Mouse (Mus musculus): ENCODE measurements around the gene Lpar1. TPM values are rescaled to one million over a fixed set of nuclear protein-coding genes. Genes with fewer than 3 reads are reported as not detected.
A peak's percentile ranks its signal among the peaks of the same experiment; 100 is the strongest.

Lpar1 gene
- polyA plus RNA-seq, 1 experiment from 2014 or later, result 46.4 TPM

DNA sequence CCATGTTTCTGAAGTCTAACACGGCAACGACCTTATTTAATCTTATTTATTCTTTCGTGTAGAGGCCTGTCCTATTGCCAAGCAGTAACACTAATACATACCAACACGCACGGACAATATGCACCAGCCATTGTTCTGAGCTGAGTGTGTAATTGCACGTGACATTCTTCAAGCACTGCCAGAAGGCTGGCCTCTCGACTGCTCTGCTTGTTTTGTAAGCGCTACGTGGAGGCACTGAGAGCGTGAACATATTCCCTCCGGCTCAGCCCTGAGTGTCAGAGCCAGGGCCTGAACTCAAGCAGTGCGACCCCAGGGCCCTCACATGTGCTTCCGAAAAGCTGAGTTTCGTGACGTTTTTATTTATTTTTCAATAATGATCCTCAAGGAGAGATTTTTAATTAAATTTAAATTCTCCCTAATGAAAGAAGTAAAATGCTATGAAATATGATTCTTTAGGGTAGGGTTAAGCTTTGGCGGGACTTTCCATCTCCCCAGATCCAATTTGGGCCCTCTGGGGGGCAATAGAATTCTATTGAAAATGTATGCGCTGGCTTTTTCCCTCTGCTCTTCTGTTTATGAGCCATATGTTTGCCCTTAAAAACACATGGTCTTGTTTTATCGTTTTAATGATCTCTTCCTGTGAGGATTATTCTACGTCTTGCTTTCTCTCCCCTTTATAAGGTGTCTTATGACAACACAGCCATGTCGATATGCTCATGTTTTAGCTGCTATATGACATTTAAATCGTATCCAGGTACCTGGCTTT lies 52.5 kb downstream of the Lpar1 start:
- Histone ChIP-seq H3K4me3 (no peak overlapping the region), H3K27me3 (no peaks in the 10 kb centered on the region), H3K9me3 (no peaks in the 10 kb centered on the region), H3K27ac (replicated peaks) (no peak overlapping the region), H3K4me1 (peaks cover 15% of the 10 kb centered on the region; the same call in 1 of the 2 replicates), H3K9ac (replicated peaks) (no peak overlapping the region), H3K4me2 (replicated peaks) (no peak overlapping the region), H3K36me3 (no peaks in the 10 kb centered on the region)
- 67% methylated on average over 21 of the region's 21 CpGs for WGBS
- peak; percentile 80 for ATAC-seq (ENCODE audit: low FRiP score, low read depth)

GRCm38 (mm10) chr4:58499831-58500230 lies 53.9 kb downstream of the Lpar1 start:
- H3K27ac ChIP-seq (replicated peaks), result no peak overlapping the region
- 80% methylated on average over 3 of the region's 3 CpGs for WGBS
- H3K9me3 ChIP-seq, result no peaks in the 10 kb centered on the region
- H3K4me3 ChIP-seq, result no peak overlapping the region
- no peaks in the 10 kb centered on the region for H3K27me3 ChIP-seq
- H3K4me1 ChIP-seq, result peaks cover 15% of the 10 kb centered on the region; the same call in 1 of the 2 replicates
- no peak for ATAC-seq (ENCODE audit: low FRiP score, low read depth)
- no peak overlapping the region for H3K4me2 ChIP-seq (replicated peaks)
- H3K9ac ChIP-seq (replicated peaks), result no peak overlapping the region
- H3K36me3 ChIP-seq, result no peaks in the 10 kb centered on the region

DNA sequence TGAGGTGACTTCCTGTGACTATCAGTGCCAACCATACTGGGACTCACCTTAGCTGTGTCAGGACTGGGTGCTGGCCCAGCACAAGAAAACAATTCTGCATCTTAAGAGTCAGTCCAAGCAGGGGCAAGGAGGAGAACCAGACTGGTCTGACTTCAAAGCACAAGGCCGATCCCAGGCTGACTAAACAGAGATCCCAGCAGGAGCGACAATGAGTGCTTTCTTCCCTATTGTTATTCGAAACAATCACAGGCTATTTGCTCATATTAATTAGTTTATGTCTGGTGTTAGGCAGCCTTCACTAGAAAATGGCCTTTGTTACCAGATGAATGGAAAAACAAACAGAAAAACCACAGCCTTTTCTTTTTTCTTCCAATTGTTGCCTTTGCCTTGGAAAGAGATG lies 54.5 kb downstream of the Lpar1 start:
- Histone ChIP-seq H3K9me3 (no peaks in the 10 kb centered on the region), H3K4me2 (replicated peaks) (no peak overlapping the region), H3K4me3 (no peak overlapping the region), H3K27ac (replicated peaks) (no peak overlapping the region), H3K9ac (replicated peaks) (no peak overlapping the region), H3K27me3 (no peaks in the 10 kb centered on the region), H3K36me3 (no peaks in the 10 kb centered on the region), H3K4me1 (peaks cover 15% of the 10 kb centered on the region; the same call in 1 of the 2 replicates)
- no peak for ATAC-seq (ENCODE audit: low FRiP score, low read depth)
- WGBS, result 38% methylated on average over 3 of the region's 3 CpGs

GRCm38 (mm10) chr4:58498734-58499133 lies 55.0 kb downstream of the Lpar1 start:
- Histone ChIP-seq H3K9me3 (no peaks in the 10 kb centered on the region), H3K36me3 (no peaks in the 10 kb centered on the region), H3K4me1 (peaks cover 15% of the 10 kb centered on the region; the same call in 1 of the 2 replicates), H3K27me3 (no peaks in the 10 kb centered on the region), H3K4me3 (no peak overlapping the region), H3K4me2 (replicated peaks) (no peak overlapping the region), H3K27ac (replicated peaks) (no peak overlapping the region), H3K9ac (replicated peaks) (no peak overlapping the region)
- 70% methylated on average over 6 of the region's 6 CpGs for WGBS
- ATAC-seq (ENCODE audit: low FRiP score, low read depth), result no peak

DNA sequence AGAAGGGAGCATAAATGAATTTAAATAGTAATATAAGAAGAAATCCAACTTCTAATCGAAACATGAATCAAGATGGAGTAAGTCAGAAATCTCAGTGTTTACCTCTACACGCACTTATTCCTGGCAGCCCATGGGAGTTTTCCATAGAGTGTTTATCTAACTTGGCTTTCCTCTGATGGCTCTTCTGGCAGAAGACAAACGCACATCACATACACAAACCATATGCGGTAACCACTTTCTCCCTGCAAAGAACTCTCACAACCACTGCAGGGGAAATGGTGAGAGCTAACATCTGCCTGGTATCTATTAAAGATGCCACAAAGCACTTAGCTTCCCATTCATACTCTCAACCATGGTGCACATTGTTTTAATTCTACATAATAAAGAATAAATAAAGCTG lies 56.4 kb downstream of the Lpar1 start:
- Histone ChIP-seq H3K27ac (replicated peaks) (no peak overlapping the region), H3K9ac (replicated peaks) (no peak overlapping the region), H3K4me1 (peaks cover 15% of the 10 kb centered on the region; the same call in 1 of the 2 replicates), H3K4me2 (replicated peaks) (no peak overlapping the region), H3K36me3 (no peaks in the 10 kb centered on the region), H3K9me3 (no peaks in the 10 kb centered on the region), H3K4me3 (no peak overlapping the region), H3K27me3 (no peaks in the 10 kb centered on the region)
- WGBS, result 84% methylated on average over 4 of the region's 4 CpGs
- ATAC-seq (ENCODE audit: low FRiP score, low read depth), result no peak

DNA sequence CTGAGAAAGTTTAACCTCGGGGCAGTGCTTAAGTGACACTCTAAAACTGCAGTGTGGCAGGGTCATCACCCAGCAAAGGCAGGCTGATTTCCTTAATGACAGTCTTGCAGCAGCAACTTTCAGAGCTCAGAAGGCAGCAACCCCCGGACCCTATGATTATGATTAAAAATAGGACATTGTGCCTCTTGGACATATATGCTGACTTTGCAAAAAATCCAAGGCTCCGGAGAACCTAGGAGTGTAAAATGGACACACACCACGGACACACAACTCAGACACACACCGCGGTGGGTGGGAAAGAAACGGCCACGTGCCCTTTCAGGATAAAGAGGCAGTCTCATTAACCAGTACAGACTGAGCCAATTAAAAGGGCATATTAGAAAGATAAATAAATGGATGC lies 57.0 kb downstream of the Lpar1 start:
- WGBS, result 87% methylated on average over 8 of the region's 8 CpGs

GRCm38 (mm10) chr4:58491742-58492141 lies 62.0 kb downstream of the Lpar1 start:
- Histone ChIP-seq H3K4me3 (no peak overlapping the region), H3K9ac (replicated peaks) (no peak overlapping the region), H3K27ac (replicated peaks) (no peak overlapping the region), H3K27me3 (no peaks in the 10 kb centered on the region), H3K36me3 (no peaks in the 10 kb centered on the region), H3K4me1 (no peaks in the 10 kb centered on the region), H3K4me2 (replicated peaks) (no peak overlapping the region), H3K9me3 (no peaks in the 10 kb centered on the region)
- no peak for ATAC-seq (ENCODE audit: low FRiP score, low read depth)
- 89% methylated on average over 3 of the region's 3 CpGs for WGBS

More for the DNA sequence above, 57.0 kb downstream of the Lpar1 start:
- Histone ChIP-seq H3K4me1 (peaks cover 15% of the 10 kb centered on the region; the same call in 1 of the 2 replicates), H3K9ac (replicated peaks) (no peak overlapping the region), H3K27ac (replicated peaks) (no peak overlapping the region), H3K27me3 (no peaks in the 10 kb centered on the region), H3K9me3 (no peaks in the 10 kb centered on the region), H3K4me3 (no peak overlapping the region), H3K36me3 (no peaks in the 10 kb centered on the region), H3K4me2 (replicated peaks) (no peak overlapping the region)
- no peak for ATAC-seq (ENCODE audit: low FRiP score, low read depth)

- 82% methylated on average over 4 of the region's 4 CpGs for WGBS
- Histone ChIP-seq H3K4me3 (no peak overlapping the region), H3K4me2 (replicated peaks) (no peak overlapping the region), H3K9me3 (no peaks in the 10 kb centered on the region), H3K36me3 (no peaks in the 10 kb centered on the region), H3K4me1 (no peaks in the 10 kb centered on the region), H3K27me3 (no peaks in the 10 kb centered on the region), H3K9ac (replicated peaks) (no peak overlapping the region), H3K27ac (replicated peaks) (no peak overlapping the region)
- no peak for ATAC-seq (ENCODE audit: low FRiP score, low read depth)
These were observed 63.3 kb downstream of the Lpar1 start for GRCm38 (mm10) chr4:58490374-58490773.

- Histone ChIP-seq H3K27me3 (no peaks in the 10 kb centered on the region), H3K4me3 (no peak overlapping the region), H3K27ac (replicated peaks) (no peak overlapping the region), H3K9ac (replicated peaks) (no peak overlapping the region), H3K4me1 (no peaks in the 10 kb centered on the region), H3K4me2 (replicated peaks) (no peak overlapping the region), H3K36me3 (no peaks in the 10 kb centered on the region), H3K9me3 (no peaks in the 10 kb centered on the region)
- no peak for ATAC-seq (ENCODE audit: low FRiP score, low read depth)
- WGBS, result 94% methylated on average over 1 of the region's 1 CpGs
These were observed 75.1 kb downstream of the Lpar1 start for GRCm38 (mm10) chr4:58478564-58478963.

GRCm38 (mm10) chr4:58477691-58478090 lies 76.0 kb downstream of the Lpar1 start:
- no peak overlapping the region for H3K4me3 ChIP-seq
- H3K9me3 ChIP-seq, result no peaks in the 10 kb centered on the region
- no peak overlapping the region for H3K27ac ChIP-seq (replicated peaks)
- H3K27me3 ChIP-seq, result no peaks in the 10 kb centered on the region
- no peak overlapping the region for H3K4me2 ChIP-seq (replicated peaks)
- H3K36me3 ChIP-seq, result no peaks in the 10 kb centered on the region
- H3K9ac ChIP-seq (replicated peaks), result no peak overlapping the region
- WGBS, result 89% methylated on average over 8 of the region's 8 CpGs
- ATAC-seq (ENCODE audit: low FRiP score, low read depth), result no peak
- H3K4me1 ChIP-seq, result no peaks in the 10 kb centered on the region

DNA sequence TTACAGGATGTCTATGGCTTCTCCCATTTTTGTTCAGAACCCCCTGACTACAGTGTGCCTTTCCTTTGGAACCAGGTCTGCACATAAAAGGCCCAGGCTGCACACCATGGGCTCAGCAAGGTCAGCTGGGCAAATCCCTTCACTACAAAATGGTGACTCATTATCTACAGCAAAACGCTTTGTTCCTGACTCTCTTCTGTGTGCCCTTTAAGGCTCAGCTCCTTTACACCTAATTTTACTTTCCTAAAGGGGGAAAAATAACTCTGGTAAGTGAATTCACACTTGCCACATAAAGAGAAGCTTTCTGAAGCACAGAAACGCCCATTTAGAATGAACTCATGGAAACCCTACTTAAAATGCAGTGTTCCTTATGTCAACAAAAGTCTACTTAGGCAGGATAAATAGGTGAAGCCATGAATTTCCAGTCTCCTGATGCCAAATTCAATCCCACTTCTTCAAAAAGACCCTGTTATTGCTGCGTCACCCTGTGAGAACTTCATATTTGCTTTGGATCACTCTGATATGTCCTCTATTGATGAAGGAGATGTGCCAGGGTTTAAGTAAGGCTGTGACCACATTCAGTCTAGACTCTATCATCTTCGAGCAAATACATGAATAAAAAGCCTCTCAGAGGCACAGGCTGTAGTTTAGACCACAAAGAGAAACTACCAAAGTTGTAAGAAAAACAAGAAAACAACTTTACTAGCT lies 82.3 kb downstream of the Lpar1 start:
- Histone ChIP-seq H3K4me1 (0 out of 2 replicates have a peak, but pooled peaks cover 5% of the 10 kb centered on the region), H3K9ac (replicated peaks) (no peak overlapping the region), H3K27me3 (no peaks in the 10 kb centered on the region), H3K4me3 (no peak overlapping the region), H3K36me3 (no peaks in the 10 kb centered on the region), H3K4me2 (replicated peaks) (no peak overlapping the region), H3K9me3 (no peaks in the 10 kb centered on the region), H3K27ac (replicated peaks) (no peak overlapping the region)
- ATAC-seq (ENCODE audit: low FRiP score, low read depth), result no peak
- WGBS, result 60% methylated on average over 4 of the region's 4 CpGs
